Mouse (Mus musculus): ENCODE data around the gene Tbc1d2. TPM values are rescaled to one million over a fixed set of nuclear protein-coding genes. Genes with fewer than 3 reads are reported as not detected.

The Tbc1d2 gene
- polyA plus RNA-seq, 1 experiment from 2014 or later, result 1.3 TPM

DNA sequence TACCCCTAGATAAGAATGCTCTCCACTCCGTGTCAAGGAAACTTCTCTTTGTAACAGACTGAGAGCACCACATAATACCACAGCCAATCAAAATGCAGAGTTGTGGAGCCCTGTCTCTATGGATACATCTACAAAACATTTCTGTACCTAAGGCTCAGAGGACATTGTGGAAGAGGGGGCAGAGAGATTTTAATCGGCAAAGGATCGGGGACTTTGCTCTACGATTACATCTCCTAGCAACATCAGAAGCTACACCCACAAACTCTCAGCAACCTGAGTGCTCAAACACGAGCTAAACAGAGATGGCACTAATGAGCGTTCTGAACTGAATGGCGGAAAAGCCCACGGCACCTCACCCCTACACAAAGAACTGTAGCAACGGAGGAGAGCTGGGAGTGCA, 78.3 kb downstream of the Tbc1d2 start:
- Histone ChIP-seq H3K27me3 (replicated peaks; ENCODE audit: control insufficient read depth, insufficient read depth, low read length) (no peaks in the 10 kb centered on the region), H3K4me1 (ENCODE audit: control insufficient read depth, insufficient read depth, low read depth, low read length) (no peaks in the 10 kb centered on the region), H3K4me2 (ENCODE audit: low read length) (no peak overlapping the region), H3K4me3 (ENCODE audit: low read length) (no peak overlapping the region), H3K27ac (ENCODE audit: low read depth, low read length) (no peak overlapping the region), H3K9me3 (ENCODE audit: control insufficient read depth, low read length) (peaks cover 7% of the 10 kb centered on the region; the same call in 1 of the 2 replicates), H3K36me3 (ENCODE audit: control insufficient read depth, insufficient read depth, low read length) (peaks cover 8% of the 10 kb centered on the region), H3K9ac (ENCODE audit: low read depth, low read length) (no peak overlapping the region)
- no peak for ATAC-seq
- WGBS, result 92% methylated on average over 9 of the region's 9 CpGs

DNA sequence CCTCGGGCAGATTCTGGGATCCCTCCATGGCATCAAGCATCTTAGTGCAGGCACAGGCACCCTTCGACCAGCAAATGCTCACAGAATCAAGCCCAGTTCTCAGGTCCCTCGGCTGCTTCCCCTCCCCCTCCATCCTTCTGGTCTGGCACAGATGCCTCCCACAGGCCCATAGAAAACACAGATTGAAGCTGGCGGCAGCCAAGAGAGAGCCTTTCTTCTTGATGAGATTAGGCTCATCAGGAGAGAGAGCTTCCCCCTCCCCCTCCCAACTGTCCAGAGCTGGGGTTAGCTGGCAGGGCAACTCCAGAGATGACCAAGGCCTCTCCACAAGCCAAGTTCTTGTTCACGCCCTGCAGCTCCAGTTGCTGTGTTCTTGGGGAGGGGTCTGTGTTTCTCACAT, 80.3 kb downstream of the Tbc1d2 start:
- Histone ChIP-seq H3K9me3 (ENCODE audit: control insufficient read depth, low read length) (peaks cover 4% of the 10 kb centered on the region; the same call in 1 of the 2 replicates), H3K36me3 (ENCODE audit: control insufficient read depth, insufficient read depth, low read length) (peaks cover 8% of the 10 kb centered on the region), H3K4me2 (ENCODE audit: low read length) (no peak overlapping the region), H3K9ac (ENCODE audit: low read depth, low read length) (no peak overlapping the region), H3K27ac (ENCODE audit: low read depth, low read length) (no peak overlapping the region), H3K27me3 (replicated peaks; ENCODE audit: control insufficient read depth, insufficient read depth, low read length) (no peaks in the 10 kb centered on the region), H3K4me3 (ENCODE audit: low read length) (no peak overlapping the region), H3K4me1 (ENCODE audit: control insufficient read depth, insufficient read depth, low read depth, low read length) (no peaks in the 10 kb centered on the region)
- WGBS, result 32% methylated on average over 5 of the region's 5 CpGs
- peak; percentile 81 for ATAC-seq

DNA sequence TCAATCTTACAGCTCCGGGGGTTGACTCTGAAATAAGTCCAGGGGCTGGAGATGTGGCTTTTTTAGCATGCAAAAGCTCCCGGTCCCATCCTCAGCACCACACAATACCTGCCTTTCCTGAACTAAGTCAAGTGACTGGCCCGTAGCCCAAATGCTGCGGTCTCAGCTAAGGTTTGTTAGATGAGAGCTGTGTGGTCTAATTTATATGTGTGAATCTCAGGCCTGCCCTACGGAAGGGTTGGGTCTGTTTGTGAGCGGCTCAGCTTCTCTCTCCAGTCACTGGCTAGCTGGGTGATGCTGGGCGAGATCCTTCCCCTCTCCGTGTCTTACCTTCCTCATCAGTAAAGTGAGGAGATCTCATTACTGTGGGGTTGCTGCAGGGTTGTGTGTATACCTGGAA, 81.8 kb downstream of the Tbc1d2 start:
- no peak overlapping the region for H3K9ac ChIP-seq (ENCODE audit: low read depth, low read length)
- no peak overlapping the region for H3K27ac ChIP-seq (ENCODE audit: low read depth, low read length)
- 89% methylated on average over 8 of the region's 8 CpGs for WGBS
- H3K4me3 ChIP-seq (ENCODE audit: low read length), result no peak overlapping the region
- H3K27me3 ChIP-seq (replicated peaks; ENCODE audit: control insufficient read depth, insufficient read depth, low read length), result no peaks in the 10 kb centered on the region
- H3K4me1 ChIP-seq (ENCODE audit: control insufficient read depth, insufficient read depth, low read depth, low read length), result no peaks in the 10 kb centered on the region
- ATAC-seq, result no peak
- H3K9me3 ChIP-seq (ENCODE audit: control insufficient read depth, low read length), result peaks cover 3% of the 10 kb centered on the region; the same call in 1 of the 2 replicates
- H3K36me3 ChIP-seq (ENCODE audit: control insufficient read depth, insufficient read depth, low read length), result no peaks in the 10 kb centered on the region
- H3K4me2 ChIP-seq (ENCODE audit: low read length), result no peak overlapping the region

DNA sequence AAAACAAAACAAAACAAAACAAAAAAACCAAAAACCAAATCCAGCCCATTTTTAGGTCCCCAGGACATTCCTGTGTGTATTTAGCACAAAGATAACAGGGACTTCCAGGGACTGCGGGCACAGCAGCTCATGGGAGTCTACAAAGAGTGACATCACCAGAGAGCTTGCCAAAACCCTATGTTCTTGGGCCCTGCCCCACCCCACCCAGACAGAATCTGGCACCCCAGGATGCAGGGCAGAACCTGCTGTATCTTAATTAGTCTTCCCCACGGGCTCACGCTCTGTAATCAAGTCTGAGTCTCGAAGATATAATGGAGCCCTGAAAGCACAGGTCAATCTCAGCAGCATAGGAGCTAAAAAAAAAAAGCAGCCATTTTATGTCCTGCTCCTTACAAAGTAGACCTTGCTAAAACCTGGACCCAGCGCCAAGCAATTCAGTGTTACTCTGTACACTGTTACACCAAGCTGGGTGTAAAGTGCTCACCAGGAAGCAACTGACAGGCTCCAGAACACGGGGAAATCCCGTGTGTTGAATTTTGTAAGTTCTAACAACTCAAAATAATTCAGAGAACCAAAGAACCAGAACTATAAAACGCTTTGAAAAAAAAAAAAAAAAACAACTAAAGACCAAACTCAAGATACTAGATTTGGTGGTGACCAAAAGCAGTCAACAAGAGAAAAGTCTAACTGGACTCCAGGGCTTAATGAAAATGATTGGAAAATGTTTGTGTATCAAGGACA, 82.9 kb downstream of the Tbc1d2 start:
- WGBS, result 72% methylated on average over 8 of the region's 8 CpGs
- Histone ChIP-seq H3K9me3 (ENCODE audit: control insufficient read depth, low read length) (peaks cover 3% of the 10 kb centered on the region; the same call in 1 of the 2 replicates), H3K4me3 (ENCODE audit: low read length) (no peak overlapping the region), H3K4me1 (ENCODE audit: control insufficient read depth, insufficient read depth, low read depth, low read length) (no peaks in the 10 kb centered on the region), H3K27ac (ENCODE audit: low read depth, low read length) (no peak overlapping the region), H3K27me3 (replicated peaks; ENCODE audit: control insufficient read depth, insufficient read depth, low read length) (no peaks in the 10 kb centered on the region), H3K4me2 (ENCODE audit: low read length) (no peak overlapping the region), H3K9ac (ENCODE audit: low read depth, low read length) (no peak overlapping the region), H3K36me3 (ENCODE audit: control insufficient read depth, insufficient read depth, low read length) (no peaks in the 10 kb centered on the region)
- no peak for ATAC-seq

DNA sequence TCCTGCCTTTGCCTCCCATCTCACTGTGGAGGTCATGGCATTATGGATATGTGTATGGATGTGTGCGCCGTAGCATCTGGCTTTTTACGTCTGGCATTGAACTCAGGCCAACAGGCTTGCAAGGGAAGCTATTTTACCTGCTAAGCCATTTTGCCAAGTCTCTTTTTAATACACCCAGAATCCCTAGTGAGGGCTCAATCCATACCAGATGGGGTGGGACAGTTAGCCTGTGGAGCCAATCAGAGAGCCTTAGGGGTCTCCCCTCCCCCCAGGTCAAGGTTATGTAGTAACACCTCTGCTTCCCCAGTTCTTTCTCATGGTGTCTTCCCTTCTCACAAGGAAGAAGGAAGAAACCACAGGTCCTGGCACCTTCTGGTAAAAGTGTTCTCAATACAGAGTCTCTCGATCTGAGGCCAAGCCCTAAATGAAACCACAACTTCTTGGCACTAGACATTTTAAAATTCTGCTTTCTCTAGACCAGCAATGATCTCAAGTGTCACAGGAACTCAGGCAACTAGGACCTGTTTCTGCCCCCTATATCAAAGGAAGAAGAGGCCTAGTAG, 84.5 kb downstream of the Tbc1d2 start:
- Histone ChIP-seq H3K27ac (ENCODE audit: low read depth, low read length) (no peak overlapping the region), H3K4me2 (ENCODE audit: low read length) (no peak overlapping the region), H3K36me3 (ENCODE audit: control insufficient read depth, insufficient read depth, low read length) (no peaks in the 10 kb centered on the region), H3K9me3 (ENCODE audit: control insufficient read depth, low read length) (no peaks in the 10 kb centered on the region), H3K9ac (ENCODE audit: low read depth, low read length) (no peak overlapping the region), H3K27me3 (replicated peaks; ENCODE audit: control insufficient read depth, insufficient read depth, low read length) (no peaks in the 10 kb centered on the region), H3K4me1 (ENCODE audit: control insufficient read depth, insufficient read depth, low read depth, low read length) (no peaks in the 10 kb centered on the region), H3K4me3 (ENCODE audit: low read length) (no peak overlapping the region)
- ATAC-seq, result no peak
- 88% methylated on average over 4 of the region's 4 CpGs for WGBS

DNA sequence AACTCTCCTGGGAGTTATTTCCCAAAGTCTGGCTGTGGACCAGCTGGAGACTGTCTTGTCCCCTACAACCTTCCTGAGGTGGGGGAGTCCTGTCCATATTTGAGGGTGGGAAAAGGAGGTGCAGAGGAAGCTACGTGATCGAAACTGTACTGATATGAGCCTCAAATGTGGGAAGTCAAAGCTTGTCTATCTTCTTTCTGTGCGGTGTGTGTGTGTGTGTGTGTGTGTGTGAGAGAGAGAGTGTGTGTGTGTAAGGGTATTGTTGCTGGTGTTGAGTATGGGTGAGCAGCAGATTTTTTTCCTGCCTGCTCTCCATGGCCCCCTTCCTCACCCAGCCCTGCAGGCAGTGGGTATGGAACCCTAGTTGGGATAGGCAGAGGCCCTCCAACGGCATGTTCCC, 85.8 kb downstream of the Tbc1d2 start:
- Histone ChIP-seq H3K27me3 (replicated peaks; ENCODE audit: control insufficient read depth, insufficient read depth, low read length) (no peaks in the 10 kb centered on the region), H3K4me3 (ENCODE audit: low read length) (no peak overlapping the region), H3K4me2 (ENCODE audit: low read length) (no peak overlapping the region), H3K36me3 (ENCODE audit: control insufficient read depth, insufficient read depth, low read length) (no peaks in the 10 kb centered on the region), H3K27ac (ENCODE audit: low read depth, low read length) (no peak overlapping the region), H3K9ac (ENCODE audit: low read depth, low read length) (no peak overlapping the region), H3K9me3 (ENCODE audit: control insufficient read depth, low read length) (no peaks in the 10 kb centered on the region), H3K4me1 (ENCODE audit: control insufficient read depth, insufficient read depth, low read depth, low read length) (no peaks in the 10 kb centered on the region)
- no peak for ATAC-seq
- 94% methylated on average over 4 of the region's 4 CpGs for WGBS

DNA sequence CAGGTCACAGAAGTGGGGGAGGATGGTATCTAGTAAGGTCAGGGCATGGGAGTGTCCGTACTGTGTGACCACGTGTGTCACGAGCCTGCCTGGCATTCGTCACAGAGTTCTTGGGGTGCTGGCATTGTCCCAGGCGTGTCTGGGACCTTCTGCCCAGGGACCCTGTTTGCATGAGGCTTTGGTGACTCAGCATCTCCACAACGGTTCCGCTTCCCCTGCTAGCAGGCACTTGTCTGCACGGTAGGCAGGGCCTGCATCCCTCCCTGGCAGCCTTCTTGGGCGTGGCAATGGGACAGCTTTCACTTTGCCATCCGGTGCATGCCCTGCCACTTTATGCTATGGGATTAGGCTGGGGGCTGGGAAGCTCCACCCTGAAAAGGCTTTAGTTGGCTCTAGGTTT, 86.2 kb downstream of the Tbc1d2 start:
- H3K4me1 ChIP-seq (ENCODE audit: control insufficient read depth, insufficient read depth, low read depth, low read length), result no peaks in the 10 kb centered on the region
- no peak overlapping the region for H3K4me3 ChIP-seq (ENCODE audit: low read length)
- H3K9me3 ChIP-seq (ENCODE audit: control insufficient read depth, low read length), result no peaks in the 10 kb centered on the region
- no peak overlapping the region for H3K4me2 ChIP-seq (ENCODE audit: low read length)
- ATAC-seq, result no peak
- H3K9ac ChIP-seq (ENCODE audit: low read depth, low read length), result no peak overlapping the region
- 63% methylated on average over 10 of the region's 10 CpGs for WGBS
- no peaks in the 10 kb centered on the region for H3K27me3 ChIP-seq (replicated peaks; ENCODE audit: control insufficient read depth, insufficient read depth, low read length)
- H3K36me3 ChIP-seq (ENCODE audit: control insufficient read depth, insufficient read depth, low read length), result no peaks in the 10 kb centered on the region
- H3K27ac ChIP-seq (ENCODE audit: low read depth, low read length), result no peak overlapping the region

DNA sequence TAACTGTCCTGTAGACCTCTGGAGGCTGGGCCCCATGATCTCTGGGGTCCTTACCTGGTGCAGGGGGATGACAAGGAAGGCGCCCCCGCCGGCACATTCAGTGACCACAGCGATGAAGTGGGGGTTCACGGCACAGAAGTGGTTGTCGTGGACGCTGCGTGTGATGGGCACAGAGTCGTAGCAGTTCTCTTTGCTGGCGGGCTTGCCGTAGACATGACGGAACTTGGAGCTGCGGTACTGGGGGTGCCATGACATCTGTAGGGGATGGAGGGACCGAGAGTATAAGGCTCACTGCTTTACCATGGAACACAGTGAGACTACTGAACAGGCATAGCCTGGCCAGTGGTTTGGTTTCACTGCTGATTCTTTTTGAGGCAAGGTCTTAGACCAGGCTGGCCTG, 87.2 kb downstream of the Tbc1d2 start:
- Histone ChIP-seq H3K27me3 (replicated peaks; ENCODE audit: control insufficient read depth, insufficient read depth, low read length) (no peaks in the 10 kb centered on the region), H3K4me2 (ENCODE audit: low read length) (no peak overlapping the region), H3K4me3 (ENCODE audit: low read length) (no peak overlapping the region), H3K9ac (ENCODE audit: low read depth, low read length) (no peak overlapping the region), H3K4me1 (ENCODE audit: control insufficient read depth, insufficient read depth, low read depth, low read length) (no peaks in the 10 kb centered on the region), H3K27ac (ENCODE audit: low read depth, low read length) (no peak overlapping the region), H3K36me3 (ENCODE audit: control insufficient read depth, insufficient read depth, low read length) (no peaks in the 10 kb centered on the region), H3K9me3 (ENCODE audit: control insufficient read depth, low read length) (no peaks in the 10 kb centered on the region)
- ATAC-seq, result no peak
- WGBS, result 96% methylated on average over 14 of the region's 14 CpGs

DNA sequence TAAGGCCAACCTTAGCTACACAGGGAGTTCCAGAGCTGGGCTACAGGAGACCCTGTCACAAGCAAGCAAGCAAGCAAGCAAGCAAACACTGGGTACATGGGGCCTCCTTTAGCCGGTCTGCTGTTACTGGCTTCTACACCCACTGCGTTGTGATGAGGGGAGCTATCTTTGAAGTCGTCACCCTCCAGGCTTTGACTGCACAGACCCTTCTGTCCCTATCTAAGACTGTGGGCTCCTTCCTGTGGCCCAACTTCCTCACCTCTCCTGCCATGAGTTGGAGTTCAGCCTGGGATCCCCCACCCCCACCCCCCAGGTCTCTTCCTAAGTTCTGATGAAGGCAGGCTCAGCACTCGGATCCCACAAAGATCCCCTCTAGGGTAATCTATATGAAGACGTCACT, 88.0 kb downstream of the Tbc1d2 start:
- Histone ChIP-seq H3K4me3 (ENCODE audit: low read length) (no peak overlapping the region), H3K27ac (ENCODE audit: low read depth, low read length) (no peak overlapping the region), H3K4me2 (ENCODE audit: low read length) (no peak overlapping the region), H3K4me1 (ENCODE audit: control insufficient read depth, insufficient read depth, low read depth, low read length) (no peaks in the 10 kb centered on the region), H3K9me3 (ENCODE audit: control insufficient read depth, low read length) (no peaks in the 10 kb centered on the region), H3K27me3 (replicated peaks; ENCODE audit: control insufficient read depth, insufficient read depth, low read length) (no peaks in the 10 kb centered on the region), H3K9ac (ENCODE audit: low read depth, low read length) (no peak overlapping the region), H3K36me3 (ENCODE audit: control insufficient read depth, insufficient read depth, low read length) (no peaks in the 10 kb centered on the region)
- ATAC-seq, result no peak
- WGBS, result 79% methylated on average over 5 of the region's 5 CpGs
